Mouse (Mus musculus) cerebellum, postnatal 36 days (tissue): ENCODE data around the gene Cerk.
"Not testable (repeated sequence)": the region's sequence is repeated elsewhere in the genome, so short reads cannot be mapped to it uniquely, and the experiment has no call there.

Experiments
- DNase-seq, 2 experiments: peaks; one replicate each; pipeline ENCODE4 v3.0.0; 2021 to 2022; ENCODE audit warnings: mixed read lengths in 2 of 2

Gene Cerk

DNA sequence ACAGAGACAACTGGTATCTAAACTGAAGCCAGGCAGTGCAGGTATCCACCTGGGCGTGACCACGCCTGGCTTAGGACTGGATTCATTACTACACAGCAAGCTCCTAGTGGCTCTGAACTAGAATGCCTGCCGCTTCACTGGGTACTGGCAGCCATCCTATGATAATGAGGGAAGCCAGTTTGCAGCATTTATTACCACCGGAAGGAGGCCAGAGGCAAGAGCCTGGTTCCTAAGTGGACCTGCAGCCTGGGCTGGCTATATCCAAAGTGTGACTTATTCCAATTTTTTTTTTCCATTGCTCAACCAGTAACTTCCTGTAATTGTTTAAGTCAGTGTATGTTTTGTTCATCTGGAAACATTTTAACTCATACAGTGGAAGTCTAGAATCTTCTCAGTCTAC, 20.4 kb upstream of the Cerk start:
- DNase-seq: peak; percentile 29 to 31

GRCm38 (mm10) chr15:86205300-86205699, 19.4 kb upstream of the Cerk start:
- DNase-seq: peak; percentile 62 to 66

DNA sequence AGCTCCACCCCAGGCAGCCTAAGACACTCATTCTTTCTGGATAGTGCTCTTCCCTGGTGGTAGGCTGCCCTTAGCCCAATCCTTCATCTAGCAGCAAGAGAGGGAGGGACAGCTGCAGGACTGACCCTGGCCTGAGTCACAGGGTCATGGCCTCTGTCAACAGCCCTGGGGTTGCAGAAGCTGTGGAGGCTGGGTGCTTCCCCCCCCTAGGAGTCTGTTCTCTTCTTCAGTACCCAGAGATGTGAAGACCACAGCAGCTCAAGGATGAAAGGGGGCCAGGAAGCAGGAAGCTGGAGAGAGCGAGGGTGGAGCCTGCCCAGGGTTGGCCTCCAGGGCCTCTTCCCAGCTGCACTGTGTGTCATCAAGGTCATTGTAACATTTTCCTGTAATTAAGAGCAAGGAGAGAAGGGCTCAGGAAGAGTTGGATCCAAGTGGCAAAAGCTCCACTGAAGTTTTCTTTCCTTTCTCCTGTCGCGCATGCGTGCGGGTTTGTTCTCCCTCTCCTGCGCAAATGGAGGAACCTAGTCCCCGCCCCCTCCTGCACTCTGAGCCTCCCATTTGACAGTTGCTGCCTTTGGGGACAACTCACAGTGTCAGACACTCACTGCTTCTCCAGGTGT, 18.1 kb upstream of the Cerk start:
- DNase-seq: no peak

DNA sequence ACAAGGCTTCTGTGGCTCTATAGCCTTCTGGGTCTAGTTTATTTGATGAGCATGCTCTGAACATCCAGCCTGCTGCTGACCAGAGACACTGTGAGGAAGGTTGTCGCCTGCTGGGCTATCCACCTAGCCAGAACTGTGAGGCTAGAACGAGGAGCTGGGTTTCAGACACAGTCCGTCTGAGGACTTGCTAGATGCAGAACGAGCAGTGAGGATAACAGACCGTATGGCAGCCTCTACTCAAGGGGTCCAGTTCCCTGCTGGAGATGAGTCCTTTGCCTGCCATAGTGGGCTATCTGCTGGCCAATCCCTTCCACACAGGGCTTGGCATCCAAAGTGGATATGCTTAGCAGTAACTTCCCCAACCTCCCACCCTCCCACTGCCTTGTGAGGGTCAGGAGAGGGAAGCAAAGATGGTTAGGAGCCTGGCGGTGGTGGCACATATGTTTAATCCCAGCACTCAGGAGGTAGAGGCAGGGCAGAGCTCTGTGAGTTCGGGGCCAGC, 17.4 kb upstream of the Cerk start:
- no peak for DNase-seq

DNA sequence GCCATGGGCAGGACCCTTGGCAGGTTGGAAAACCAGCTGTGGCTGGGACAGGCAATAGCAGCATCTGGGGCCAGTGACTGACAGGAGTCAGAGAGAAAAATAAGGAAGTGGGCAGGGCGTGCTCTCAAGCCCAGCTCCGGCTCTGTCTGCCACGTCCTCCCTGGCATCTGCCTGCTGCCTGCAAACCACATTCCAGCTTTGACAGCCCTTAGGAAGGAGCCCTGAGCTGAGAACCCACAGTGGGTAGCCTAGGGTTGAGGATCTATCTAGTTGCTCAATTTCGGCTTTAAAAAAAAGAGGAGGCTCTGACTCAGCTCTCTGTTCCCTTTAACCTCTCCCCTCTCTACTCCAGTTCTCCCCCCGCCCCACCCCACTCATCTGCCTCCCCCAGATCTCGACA, 16.7 kb upstream of the Cerk start:
- no peak for DNase-seq

DNA sequence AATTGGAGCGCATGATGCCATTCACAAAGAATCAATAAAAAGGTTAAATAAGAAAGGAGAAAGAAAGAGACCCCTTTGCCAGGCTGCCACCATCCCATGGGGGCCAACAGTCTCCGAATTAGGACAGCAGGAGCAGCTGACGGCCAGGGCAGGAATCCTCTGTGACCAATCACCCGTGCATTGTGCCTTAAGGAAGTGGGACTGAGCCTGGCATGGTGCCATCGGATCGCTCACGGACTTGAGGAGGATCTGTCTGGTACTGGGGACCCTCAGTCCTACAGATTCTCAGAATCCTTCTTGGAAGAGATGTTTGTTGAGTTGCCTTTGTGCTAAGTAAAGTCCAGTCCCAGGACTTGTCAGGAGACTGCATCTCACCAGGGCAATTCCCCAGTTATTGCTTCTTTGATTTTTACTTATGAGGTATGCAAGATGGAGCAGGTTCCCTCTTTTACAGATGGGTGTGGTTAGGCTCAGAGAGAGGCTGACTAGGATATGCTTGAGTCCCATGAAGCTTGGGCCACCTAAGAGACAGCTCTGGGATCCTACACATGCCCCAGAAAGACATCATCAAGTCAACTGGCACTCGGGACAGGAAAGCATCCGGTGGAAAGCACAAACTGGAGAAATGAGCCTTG, 15.9 kb upstream of the Cerk start:
- no peak for DNase-seq

- no peak for DNase-seq
These were observed 15.2 kb upstream of the Cerk start for GRCm38 (mm10) chr15:86201095-86201494.

- no peak for DNase-seq
These were observed 14.2 kb upstream of the Cerk start for GRCm38 (mm10) chr15:86200169-86200568.

DNA sequence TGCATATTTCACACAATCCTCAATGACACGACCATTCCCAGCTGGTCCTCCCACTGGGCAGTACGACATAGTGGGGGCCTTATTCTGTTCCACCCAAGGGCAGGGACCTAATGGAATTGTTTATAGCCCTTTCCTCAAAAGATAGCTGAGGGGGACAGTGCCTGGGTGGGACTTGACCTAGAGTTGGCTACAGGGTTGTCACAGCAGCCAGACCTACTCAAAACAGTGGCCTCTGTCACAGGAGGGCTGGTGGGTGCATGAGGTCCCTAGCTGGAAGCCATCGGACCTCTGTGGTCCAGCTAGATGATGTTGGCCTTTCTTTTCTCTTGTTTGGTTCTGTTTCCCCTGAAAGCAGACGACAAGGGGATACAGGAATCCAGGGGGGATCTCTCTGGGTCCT, 13.5 kb upstream of the Cerk start:
- DNase-seq: no peak

- DNase-seq: no peak
These were observed 13.1 kb upstream of the Cerk start for GRCm38 (mm10) chr15:86199052-86199451.

DNA sequence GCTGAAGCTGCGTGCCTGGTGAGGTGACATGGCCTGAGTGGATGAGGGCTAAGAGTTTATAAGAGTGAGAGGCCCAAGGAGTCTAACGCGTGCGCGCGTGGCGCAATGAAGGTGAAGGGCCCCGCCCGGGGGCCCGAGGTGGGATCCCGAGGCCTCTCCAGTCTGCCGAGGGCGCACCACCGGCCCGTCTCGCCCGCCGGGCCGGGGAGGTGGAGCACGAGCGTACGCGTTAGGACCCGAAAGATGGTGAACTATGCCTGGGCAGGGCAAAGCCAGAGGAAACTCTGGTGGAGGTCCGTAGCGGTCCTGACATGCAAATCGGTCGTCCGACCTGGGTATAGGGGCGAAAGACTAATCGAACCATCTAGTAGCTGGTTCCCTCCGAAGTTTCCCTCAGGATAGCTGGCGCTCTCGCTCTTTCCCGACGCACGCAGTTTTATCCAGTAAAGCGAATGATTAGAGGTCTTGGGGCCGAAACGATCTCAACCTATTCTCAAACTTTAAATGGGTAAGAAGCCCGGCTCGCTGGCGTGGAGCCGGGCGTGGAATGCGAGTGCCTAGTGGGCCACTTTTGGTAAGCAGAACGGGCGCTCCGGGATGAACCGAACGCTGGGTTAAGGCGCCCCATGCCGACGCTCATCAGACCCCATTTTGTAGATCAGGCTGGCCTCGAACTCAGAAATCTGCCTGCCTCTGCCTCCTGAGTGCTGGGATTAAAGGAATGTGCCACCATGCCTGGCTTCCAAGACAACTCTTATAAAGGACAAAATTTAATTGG, 8.9 kb upstream of the Cerk start:
- DNase-seq: not testable (repeated sequence)

DNA sequence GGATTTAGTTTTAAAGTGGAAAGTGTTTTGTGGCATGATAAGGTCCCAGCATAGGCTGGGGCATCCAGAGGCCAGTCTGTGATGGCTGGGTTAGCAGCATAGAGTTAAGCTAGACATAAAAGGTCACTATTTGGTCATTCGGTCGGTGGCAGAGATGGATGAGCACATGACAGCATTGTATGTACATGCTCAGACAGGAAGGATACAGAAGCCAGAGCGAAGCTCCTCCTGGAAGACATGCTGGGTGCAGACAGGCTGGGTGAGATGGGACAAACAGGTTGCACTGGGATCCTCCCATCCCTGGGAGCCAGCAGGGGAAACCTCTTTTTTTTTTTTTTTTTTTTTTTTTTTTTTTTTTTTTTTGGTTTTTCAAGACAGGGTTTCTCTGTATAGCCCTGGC, 6.0 kb upstream of the Cerk start:
- DNase-seq: no peak

GRCm38 (mm10) chr15:86191505-86191904, 5.6 kb upstream of the Cerk start:
- DNase-seq: no peak

GRCm38 (mm10) chr15:86190387-86190786, 4.4 kb upstream of the Cerk start:
- no peak for DNase-seq

DNA sequence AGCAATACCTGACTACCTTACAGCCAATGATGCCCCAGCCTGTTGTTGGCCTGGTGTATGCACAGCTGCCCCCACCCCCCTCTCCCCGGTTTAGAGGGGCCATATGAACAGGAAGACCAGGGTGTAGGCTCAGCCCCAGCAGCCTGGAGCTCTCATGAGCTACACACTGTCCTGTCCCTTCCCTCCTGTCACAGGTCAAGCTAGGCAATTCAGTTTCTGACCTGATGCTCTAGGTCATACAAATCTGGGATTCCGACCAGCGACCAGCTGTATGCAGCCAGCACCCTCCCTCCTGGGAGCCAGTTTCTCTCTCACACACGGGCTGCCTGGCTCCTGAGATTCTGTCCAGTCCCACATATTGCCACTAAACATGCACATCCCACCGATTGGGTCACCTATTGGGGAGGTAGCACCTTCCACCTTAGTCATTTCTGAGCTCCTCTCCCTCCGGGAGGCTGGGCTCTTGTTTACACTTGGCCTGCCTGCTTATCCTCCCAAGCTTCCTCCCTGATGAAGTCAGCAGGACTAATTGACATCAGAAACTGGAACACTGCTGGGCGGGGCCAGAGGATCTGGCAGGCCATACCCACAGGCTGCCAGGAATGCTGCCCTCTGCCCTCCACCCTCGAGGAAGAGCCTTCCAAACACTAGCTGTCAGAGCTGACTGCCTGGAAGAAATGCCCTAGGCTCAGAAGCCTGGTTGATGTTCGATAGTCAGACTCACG, 3.0 kb upstream of the Cerk start:
- peak; percentile 80 for DNase-seq

GRCm38 (mm10) chr15:86188186-86188585, 2.2 kb upstream of the Cerk start:
- DNase-seq: no peak

GRCm38 (mm10) chr15:86186686-86187085, 745 bp upstream of the Cerk start:
- DNase-seq: peak; percentile 34 to 45

- DNase-seq: peak; percentile 52 to 59
These were observed 871 bp downstream of the Cerk start for GRCm38 (mm10) chr15:86184851-86185688.

DNA sequence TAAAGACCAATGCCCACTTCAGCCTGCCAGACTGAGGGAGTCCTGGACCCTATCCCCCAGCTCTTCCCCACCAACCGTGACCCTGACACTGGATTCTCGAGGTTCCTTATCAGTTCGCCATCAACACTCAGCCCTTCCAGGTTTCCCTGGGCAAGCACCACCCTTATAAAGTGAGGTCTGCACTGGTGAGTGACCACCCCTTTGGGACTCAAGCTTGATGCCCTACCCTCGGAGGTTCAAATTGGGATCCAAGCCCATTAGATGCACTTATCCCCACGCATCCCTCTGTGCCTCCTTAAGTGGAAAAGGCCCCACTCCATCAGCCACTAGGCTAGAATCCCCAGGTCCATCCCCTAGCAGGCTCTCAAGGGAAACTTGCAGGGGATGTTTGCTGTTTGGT, 1.9 kb downstream of the Cerk start:
- DNase-seq: peak in 1 of 2 experiments; percentile 29

GRCm38 (mm10) chr15:86183484-86183883, 2.5 kb downstream of the Cerk start:
- no peak for DNase-seq

DNA sequence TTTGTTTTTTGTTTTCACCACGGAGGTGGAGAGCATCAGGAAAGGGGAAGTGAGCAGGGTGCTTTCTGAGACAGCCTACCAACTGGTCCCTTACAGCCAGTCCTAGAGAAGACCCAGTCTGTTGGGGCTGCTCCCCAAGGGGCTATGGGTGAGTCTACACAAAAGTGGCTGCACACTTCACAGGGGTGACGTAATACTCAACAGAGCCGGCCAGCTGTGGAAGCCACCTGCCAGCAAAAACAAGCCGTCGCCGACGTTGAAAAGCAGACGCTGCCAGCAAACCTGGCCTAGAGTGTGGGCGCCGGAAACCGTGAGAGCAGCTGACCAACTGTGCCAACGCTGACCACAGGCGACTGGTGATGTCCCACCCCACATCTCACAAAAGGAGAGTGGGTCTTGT, 3.3 kb downstream of the Cerk start:
- peak in 1 of 2 experiments; percentile 38 for DNase-seq

DNA sequence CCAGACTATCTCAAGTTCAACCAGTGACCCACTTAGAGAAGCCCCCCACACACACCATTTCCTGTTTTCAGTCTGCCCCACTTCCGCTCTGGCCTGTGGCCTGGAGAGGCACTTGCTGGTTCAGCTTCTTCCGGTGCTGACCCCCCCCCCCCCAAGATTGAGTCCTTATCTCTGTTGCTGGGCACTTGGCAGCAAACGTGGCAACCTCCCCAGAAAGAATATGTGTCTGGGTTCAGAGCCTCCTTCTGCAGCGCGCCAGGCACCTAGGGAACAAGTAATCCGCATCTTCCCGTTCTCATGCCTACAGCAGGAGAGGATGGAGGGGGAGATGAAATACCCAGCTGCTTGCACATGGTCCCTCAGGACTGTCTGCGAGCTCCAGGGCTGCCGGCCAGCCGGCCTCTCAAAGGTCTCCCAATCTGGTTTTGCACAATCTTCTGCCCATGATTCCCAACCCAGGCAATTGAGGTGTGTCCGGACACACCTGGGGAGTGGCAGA, 4.0 kb downstream of the Cerk start:
- peak in 1 of 2 experiments; percentile 32 for DNase-seq
